Mouse (Mus musculus) myocyte (in vitro differentiated cells): Measurements from ENCODE around the gene Rab2b. TPM values are rescaled to one million over a fixed set of nuclear protein-coding genes. Genes with fewer than 3 reads are reported as not detected.

Experiments
- H3K27me3 ChIP-seq: one replicate; pipeline ENCODE4 v1.6.1; 2011; ENCODE audit not compliant: control insufficient read depth, insufficient read depth, insufficient read length
- H3K36me3 ChIP-seq: one replicate; pipeline ENCODE4 v1.6.1; 2011; ENCODE audit not compliant: control insufficient read depth, insufficient read depth
- H3K4me2 ChIP-seq: one replicate; pipeline ENCODE4 v1.6.1; 2011; ENCODE audit warnings: low read depth, control low read depth
- H3K4me3 ChIP-seq: one replicate; pipeline ENCODE4 v1.5.1; 2011; ENCODE audit warnings: mild to moderate bottlenecking, control low read depth, moderate library complexity
- H3K79me2 ChIP-seq: one replicate; pipeline ENCODE4 v1.6.1; 2011; ENCODE audit not compliant: control insufficient read depth, insufficient read depth
- H3ac ChIP-seq: one replicate; pipeline ENCODE4 v1.6.1; 2011; ENCODE audit not compliant: control insufficient read depth, insufficient read length
- CEBPB ChIP-seq: IDR thresholded peaks from 2 replicates; pipeline ENCODE4 v1.6.1; 2011; ENCODE audit warnings: mild to moderate bottlenecking, moderate library complexity; ENCODE audit not compliant: poor library complexity, insufficient read depth, severe bottlenecking
- E2F4 ChIP-seq: IDR thresholded peaks from one replicate; pipeline ENCODE4 v1.6.1; 2011; ENCODE audit warnings: mild to moderate bottlenecking, control low read depth, moderate library complexity; ENCODE audit not compliant: insufficient read depth
- MAX ChIP-seq: IDR thresholded peaks from one replicate; pipeline ENCODE4 v1.6.1; 2011; ENCODE audit warnings: low read depth, mild to moderate bottlenecking, control low read depth
- MYOD1 ChIP-seq, 3 experiments: IDR thresholded peaks; one replicate each; pipeline ENCODE4 v1.6.1; 2011; ENCODE audit warnings: control low read depth in 2 of 3, low read depth in 2 of 3, mild to moderate bottlenecking in 2 of 3, moderate library complexity in 1 of 3; ENCODE audit not compliant: insufficient read length in 2 of 3, control insufficient read depth in 1 of 3
- MYOG ChIP-seq, 3 experiments: IDR thresholded peaks; one replicate each; pipeline ENCODE4 v1.6.1; 2011; ENCODE audit warnings: control low read depth in 2 of 3, low read depth in 2 of 3, mild to moderate bottlenecking in 2 of 3; ENCODE audit not compliant: insufficient read length in 2 of 3, control insufficient read depth in 1 of 3, insufficient read depth in 1 of 3
- POLR2A ChIP-seq: IDR thresholded peaks from one replicate; pipeline ENCODE4 v1.6.1; 2011; ENCODE audit warnings: low read depth, mild to moderate bottlenecking, control low read depth, moderate library complexity; ENCODE audit not compliant: insufficient read length
- POLR2AphosphoS2 ChIP-seq: IDR thresholded peaks from one replicate; pipeline ENCODE4 v1.6.1; 2011; ENCODE audit warnings: low read depth, control low read depth; ENCODE audit not compliant: insufficient read length
- REST ChIP-seq: IDR thresholded peaks from one replicate; pipeline ENCODE4 v1.6.1; 2011; ENCODE audit warnings: mild to moderate bottlenecking, control low read depth, moderate library complexity; ENCODE audit not compliant: insufficient read depth, insufficient read length
- SRF ChIP-seq: IDR thresholded peaks from one replicate; pipeline ENCODE4 v1.6.1; 2011; ENCODE audit warnings: low read depth; ENCODE audit not compliant: control insufficient read depth, insufficient read length
- TCF12 ChIP-seq: IDR thresholded peaks from one replicate; pipeline ENCODE4 v1.6.1; 2011; ENCODE audit warnings: mild to moderate bottlenecking, control low read depth; ENCODE audit not compliant: poor library complexity, insufficient read depth, severe bottlenecking
- TCF3 ChIP-seq: IDR thresholded peaks from one replicate; pipeline ENCODE4 v1.6.1; 2011; ENCODE audit warnings: low read depth, control low read depth; ENCODE audit not compliant: insufficient read length
- USF1 ChIP-seq: IDR thresholded peaks from one replicate; pipeline ENCODE4 v1.6.1; 2011; ENCODE audit warnings: low read depth, mild to moderate bottlenecking, control low read depth, moderate library complexity
- polyA plus RNA-seq: library from polyadenylated mRNA; unstranded; fragments of >200 nt; fragmentation: generic; extraction: Trizol; gene quantifications from one replicate; pipeline ENCODE4 v1.2.1, GENCODE M21; 2012; ENCODE audit warnings: missing spikeins

The Rab2b gene
- polyA plus RNA-seq: 4.9 TPM

DNA sequence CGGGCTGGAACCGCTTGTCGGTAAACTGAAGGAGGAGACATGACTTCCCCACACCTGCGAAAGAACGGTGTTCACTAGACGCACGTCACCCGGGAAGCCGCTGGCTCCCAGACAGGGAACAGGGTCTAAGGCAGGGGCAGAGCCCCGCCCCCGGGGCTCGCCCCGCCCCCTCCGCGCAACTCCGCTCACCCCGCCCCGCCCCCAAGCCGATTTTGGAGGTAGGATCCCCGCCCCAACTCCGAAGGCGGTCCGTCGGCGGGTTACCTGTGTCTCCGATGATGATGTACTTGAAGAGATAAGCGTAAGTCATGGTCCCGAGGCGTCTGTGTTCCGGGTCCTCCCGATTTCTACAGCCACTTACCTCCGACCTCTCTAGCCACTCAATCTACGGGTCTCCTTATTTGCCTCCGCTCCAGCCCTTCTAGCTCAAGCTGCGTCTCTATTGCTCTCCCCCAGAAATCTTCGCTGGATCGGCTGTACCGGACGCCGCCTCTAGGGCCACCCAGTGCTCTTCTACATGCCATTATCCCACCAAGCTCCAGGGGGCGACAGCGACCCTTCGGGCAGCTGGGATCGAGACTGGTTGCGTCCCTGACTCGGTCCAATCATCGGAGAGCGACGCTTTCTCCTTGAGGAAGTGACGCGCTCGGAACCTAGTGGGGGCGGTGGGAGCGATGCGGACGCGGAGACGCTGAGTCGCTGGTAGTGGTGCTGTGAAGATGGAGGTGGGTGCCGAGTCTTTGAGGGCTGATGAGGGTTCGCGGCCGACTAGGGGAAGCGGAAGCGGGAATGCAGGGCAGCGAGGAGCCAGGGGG is at the start of gene Rab2b, which contains the start of gene Tox4:
TSS of gene Rab2b (minus strand) at position 614 of the 815 bp plus-strand sequence.
TSS of gene Tox4 (plus strand) at position 215 of the 815 bp plus-strand sequence.
- Histone ChIP-seq H3K4me3 (peak within 1 kb of the TSS; percentile 85), H3ac (peak within 1 kb of the TSS; percentile 39), H3K4me2 (peak within 1 kb of the TSS; percentile 88), H3K79me2 (peaks cover 45% of the 10 kb centered on the region), H3K27me3 (no peaks in the 10 kb centered on the region), H3K36me3 (peaks cover 9% of the 10 kb centered on the region)
- TF ChIP-seq E2F4: no peak
- peak in 2 of 3 experiments; percentile 18 to 19 for TF ChIP-seq MYOD1 (IDR thresholded peaks at IDR 0.05; ENCODE audit: control insufficient read depth in 1 of 3, insufficient read length in 2 of 3, low read depth in 2 of 3)
- no peak for TF ChIP-seq MAX
- peak; percentile 94 for TF ChIP-seq POLR2A
- TF ChIP-seq MYOG (IDR thresholded peaks at IDR 0.05; ENCODE audit: control insufficient read depth in 1 of 3, insufficient read depth in 1 of 3, insufficient read length in 2 of 3, low read depth in 2 of 3): peak in 2 of 3 experiments; percentile 24 to 70
- TF ChIP-seq SRF: peak; percentile 75
- peak; percentile 95 for TF ChIP-seq POLR2AphosphoS2
- TF ChIP-seq REST: no peak

DNA sequence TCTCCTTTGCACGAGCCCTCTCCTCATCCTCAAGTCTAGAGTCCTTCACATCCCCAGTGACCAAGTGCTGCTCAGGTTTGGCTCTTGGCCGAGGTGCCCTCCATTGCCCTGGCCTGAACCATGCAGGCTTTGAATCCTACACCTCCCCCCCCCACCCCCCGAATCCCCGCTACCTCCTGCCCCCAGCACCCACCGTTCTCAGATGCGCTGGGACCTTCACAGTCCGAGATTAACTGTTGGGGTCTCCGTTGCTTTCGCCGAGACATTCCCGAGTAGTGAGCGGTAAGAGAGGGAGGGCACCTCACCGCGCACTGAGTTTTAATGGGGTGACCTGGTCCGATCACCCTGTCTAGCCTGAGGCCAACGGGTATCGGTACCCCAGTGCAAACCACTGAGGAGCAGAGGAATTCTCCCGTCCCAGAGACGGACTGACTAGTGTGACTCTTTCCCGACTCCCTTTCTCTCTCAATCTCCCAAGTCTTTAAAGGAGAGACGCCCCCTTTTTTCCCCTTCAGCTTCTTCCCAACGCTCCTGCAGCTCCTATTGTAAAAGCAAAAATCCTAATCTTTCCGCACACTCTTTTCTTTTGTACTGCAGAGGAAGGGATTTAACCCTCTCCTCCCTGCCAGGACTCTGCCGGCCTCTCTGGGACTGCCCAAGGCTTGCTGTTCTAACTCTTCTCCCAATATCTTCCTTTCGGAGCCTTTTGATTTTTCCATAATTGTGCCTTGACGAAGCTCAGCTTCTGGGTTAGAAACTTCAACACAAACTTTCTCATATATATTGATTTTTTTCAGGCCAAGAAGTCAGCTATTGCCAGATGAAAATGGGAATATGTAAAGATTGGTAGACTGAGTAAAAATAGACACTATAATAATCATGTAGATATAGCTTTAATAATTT is 48.8 kb upstream of the Rab2b start, which contains the start of gene Sall2:
TSS of gene Sall2 (minus strand) at position 853 of the 903 bp plus-strand sequence.
- Histone ChIP-seq H3K4me3 (no peak within 1 kb of the TSS), H3K27me3 (peaks cover 44% of the 10 kb centered on the region)
- TF ChIP-seq TCF12 (no peak), MAX (no peak), SRF (no peak), MYOD1 (IDR thresholded peaks at IDR 0.05; ENCODE audit: control insufficient read depth in 1 of 3, insufficient read length in 2 of 3, low read depth in 2 of 3) (no peak), USF1 (no peak), E2F4 (no peak), CEBPB (no peak), POLR2A (no peak), MYOG (IDR thresholded peaks at IDR 0.05; ENCODE audit: control insufficient read depth in 1 of 3, insufficient read depth in 1 of 3, insufficient read length in 2 of 3, low read depth in 2 of 3) (no peak), TCF3 (no peak), POLR2AphosphoS2 (no peak), REST (no peak)

GRCm38 (mm10) chr14:52327375-52327901 is 48.1 kb upstream of the Rab2b start:
- H3K4me2 ChIP-seq: no peak overlapping the region
- H3K36me3 ChIP-seq: no peaks in the 10 kb centered on the region
- H3K79me2 ChIP-seq: no peaks in the 10 kb centered on the region
- no peak for TF ChIP-seq REST
- no peak for TF ChIP-seq POLR2A
- no peak for TF ChIP-seq USF1
- TF ChIP-seq MYOG (IDR thresholded peaks at IDR 0.05; ENCODE audit: control insufficient read depth in 1 of 3, insufficient read depth in 1 of 3, insufficient read length in 2 of 3, low read depth in 2 of 3): no peak
- H3ac ChIP-seq: no peak overlapping the region
- peaks cover 47% of the 10 kb centered on the region for H3K27me3 ChIP-seq
- no peak overlapping the region for H3K4me3 ChIP-seq

More for the DNA sequence above, 48.8 kb upstream of the Rab2b start, which contains the start of gene Sall2:
- no peaks in the 10 kb centered on the region for H3K79me2 ChIP-seq
- no peak within 1 kb of the TSS for H3K4me2 ChIP-seq
- H3ac ChIP-seq: no peak within 1 kb of the TSS
- H3K36me3 ChIP-seq: no peaks in the 10 kb centered on the region

- no peak overlapping the region for H3K4me2 ChIP-seq
- no peak for TF ChIP-seq MYOG (IDR thresholded peaks at IDR 0.05; ENCODE audit: control insufficient read depth in 1 of 3, insufficient read depth in 1 of 3, insufficient read length in 2 of 3, low read depth in 2 of 3)
- TF ChIP-seq MAX: no peak
- TF ChIP-seq POLR2AphosphoS2: no peak
- no peak for TF ChIP-seq USF1
- TF ChIP-seq SRF: no peak
- no peak for TF ChIP-seq POLR2A
- no peak for TF ChIP-seq E2F4
- no peak overlapping the region for H3K4me3 ChIP-seq
- no peaks in the 10 kb centered on the region for H3K36me3 ChIP-seq
- no peaks in the 10 kb centered on the region for H3K79me2 ChIP-seq
- H3ac ChIP-seq: no peak overlapping the region
- H3K27me3 ChIP-seq: peaks cover 44% of the 10 kb centered on the region
Observed at GRCm38 (mm10) chr14:52325890-52326289, 46.5 kb upstream of the Rab2b start.
